Comparison of ENCODE assay signal across 8 mouse cellular contexts in the genomic region with DNA sequence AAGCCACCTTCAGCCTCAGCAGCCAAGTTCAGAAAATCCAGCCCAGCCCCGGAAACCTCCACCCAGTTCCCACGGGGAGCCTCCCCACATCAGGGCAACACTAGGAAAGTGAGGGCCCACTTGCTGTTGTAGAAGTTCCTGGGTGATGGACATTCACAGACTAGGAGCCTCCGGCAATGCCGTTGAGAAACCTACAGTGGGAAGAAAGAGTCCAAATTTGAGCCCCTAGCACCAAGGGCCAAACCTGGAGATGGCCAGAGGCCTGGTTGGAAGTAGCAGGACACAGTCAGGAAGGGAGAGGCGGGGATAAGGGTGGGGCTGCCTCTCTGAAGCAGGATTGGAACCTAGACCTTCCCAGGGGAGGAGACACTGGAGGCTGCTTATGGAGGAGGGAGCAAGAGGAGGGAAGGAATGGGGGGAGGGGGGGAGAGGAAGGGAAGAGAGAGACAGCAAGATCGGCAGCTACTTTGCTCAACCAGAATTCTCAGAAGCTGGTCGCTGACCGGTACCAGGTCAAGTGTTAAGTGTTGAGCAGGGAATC. TPM values are rescaled to one million over a fixed set of nuclear protein-coding genes. Genes with fewer than 3 reads are reported as not detected.
DNase-seq lines count a peak whose midpoint lies in the region; ATAC-seq and TF ChIP-seq lines count a peak whose summit lies in the region.

No protein-coding gene starts in this region.

- DNase-seq in brain, embryonic 14.5 days (ENCODE audit: low read depth) = peak; percentile 37
- peak; percentile 91 for DNase-seq in lung, postnatal 36 days
- no peak for DNase-seq in spleen, postnatal 14 days (ENCODE audit: low spot score in 2 of 2)
- no peak for DNase-seq in left cerebral cortex, adult 9 months (ENCODE audit: low spot score in 2 of 2)

- ATAC-seq in forebrain, embryonic 12.5 days (ENCODE audit: low FRiP score) = no peak
- no peak for ATAC-seq in forebrain, embryonic 16.5 days
- ATAC-seq in heart, embryonic 14.5 days (ENCODE audit: insufficient number of reproducible peaks, insufficient read depth, low FRiP score, low read depth) = no peak
- no peak for ATAC-seq in kidney, embryonic 16.5 days (ENCODE audit: low FRiP score, low TSS enrichment)

- peaks cover 26% of the 10 kb centered on the region for H3K4me1 ChIP-seq in forebrain, embryonic 12.5 days
- H3K4me1 ChIP-seq in forebrain, embryonic 16.5 days (replicated peaks; ENCODE audit: control insufficient read depth, insufficient read depth, low read length) = peaks cover 27% of the 10 kb centered on the region
- peaks cover 6 to 16% of the 10 kb centered on the region in 2 experiments; a peak in 3 of 4 replicates for H3K4me1 ChIP-seq in heart, embryonic 14.5 days (ENCODE audit: control insufficient read depth in 2 of 2, insufficient read depth in 2 of 2, low read length in 2 of 2)
- peaks cover 21% of the 10 kb centered on the region for H3K4me1 ChIP-seq in kidney, embryonic 16.5 days (ENCODE audit: insufficient read depth, low read length)

- H3K4me2 ChIP-seq in forebrain, embryonic 12.5 days = no peak overlapping the region
- H3K4me2 ChIP-seq in forebrain, embryonic 16.5 days (ENCODE audit: low read length) = no peak overlapping the region
- peak overlapping the region; percentile 88 for H3K4me2 ChIP-seq in heart, embryonic 14.5 days (ENCODE audit: low read length)
- peak overlapping the region; percentile 89 for H3K4me2 ChIP-seq in kidney, embryonic 16.5 days (replicated peaks; ENCODE audit: low read depth, low read length)

- H3K36me3 ChIP-seq in forebrain, embryonic 12.5 days (replicated peaks) = no peaks in the 10 kb centered on the region
- no peaks in the 10 kb centered on the region for H3K36me3 ChIP-seq in forebrain, embryonic 16.5 days (ENCODE audit: control insufficient read depth, insufficient read depth)
- H3K36me3 ChIP-seq in heart, embryonic 14.5 days (ENCODE audit: control insufficient read depth, insufficient read depth, low read length) = peaks cover 14% of the 10 kb centered on the region
- H3K36me3 ChIP-seq in kidney, embryonic 16.5 days (ENCODE audit: insufficient read depth, low read length) = no peaks in the 10 kb centered on the region

- TF ChIP-seq CTCF in brain, embryonic 14.5 days (IDR thresholded peaks at IDR 0.05; ENCODE audit: borderline replicate concordance, extremely low read depth, insufficient read depth, insufficient read length) = no peak

- no peak for TF ChIP-seq POLR2A in brain, embryonic 14.5 days (IDR thresholded peaks at IDR 0.05; ENCODE audit: borderline replicate concordance, extremely low read depth, insufficient read depth, insufficient read length, poor library complexity, severe bottlenecking)

- no peak overlapping the region for H3K27ac ChIP-seq in forebrain, embryonic 12.5 days
- no peak overlapping the region for H3K27ac ChIP-seq in forebrain, embryonic 16.5 days (ENCODE audit: low read length)
- H3K27ac ChIP-seq in heart, embryonic 14.5 days (replicated peaks in 1 of 2; ENCODE audit: control insufficient read depth in 1 of 2, insufficient read depth in 1 of 2, low read depth in 2 of 2, low read length in 2 of 2) = peak overlapping the region; percentile 46 to 100
- H3K27ac ChIP-seq in kidney, embryonic 16.5 days (ENCODE audit: low read length) = peak overlapping the region; percentile 89; the same call in 1 of the 2 replicates

- H3K4me3 ChIP-seq in forebrain, embryonic 12.5 days (replicated peaks) = no peak overlapping the region
- no peak overlapping the region for H3K4me3 ChIP-seq in forebrain, embryonic 16.5 days (replicated peaks; ENCODE audit: low read length)
- peak overlapping the region; percentile 50 to 88 for H3K4me3 ChIP-seq in heart, embryonic 14.5 days (ENCODE audit: control insufficient read depth in 1 of 2, insufficient read depth in 1 of 2, low read depth in 1 of 2, low read length in 2 of 2)
- H3K4me3 ChIP-seq in kidney, embryonic 16.5 days (ENCODE audit: low read length) = peak overlapping the region; percentile 96

- H3K27me3 ChIP-seq in forebrain, embryonic 12.5 days = peaks cover 24% of the 10 kb centered on the region
- 0 out of 2 replicates have a peak, but pooled peaks cover 6% of the 10 kb centered on the region for H3K27me3 ChIP-seq in forebrain, embryonic 16.5 days (replicated peaks; ENCODE audit: control insufficient read depth, insufficient read depth, low read length)
- H3K27me3 ChIP-seq in heart, embryonic 14.5 days (ENCODE audit: control insufficient read depth, insufficient read depth, low read length) = no peaks in the 10 kb centered on the region
- H3K27me3 ChIP-seq in kidney, embryonic 16.5 days (ENCODE audit: insufficient read depth, low read length) = no peaks in the 10 kb centered on the region

- H3K9ac ChIP-seq in forebrain, embryonic 12.5 days = 0 out of 2 replicates have a peak overlapping the region, but pooled peaks have one; percentile 7
- H3K9ac ChIP-seq in forebrain, embryonic 16.5 days (replicated peaks; ENCODE audit: low read depth, low read length) = no peak overlapping the region
- H3K9ac ChIP-seq in heart, embryonic 14.5 days (ENCODE audit: low read length) = peak overlapping the region; percentile 87
- H3K9ac ChIP-seq in kidney, embryonic 16.5 days (replicated peaks; ENCODE audit: low read length) = peak overlapping the region; percentile 18

- no peaks in the 10 kb centered on the region for H3K9me3 ChIP-seq in forebrain, embryonic 12.5 days
- H3K9me3 ChIP-seq in forebrain, embryonic 16.5 days (ENCODE audit: control insufficient read depth, low read length) = no peaks in the 10 kb centered on the region
- no peaks in the 10 kb centered on the region for H3K9me3 ChIP-seq in heart, embryonic 14.5 days (ENCODE audit: control insufficient read depth, low read length)
- no peaks in the 10 kb centered on the region for H3K9me3 ChIP-seq in kidney, embryonic 16.5 days (ENCODE audit: low read length)

- 45% methylated on average over 8 of the region's 8 CpGs for WGBS in forebrain, embryonic 12.5 days
- 47% methylated on average over 8 of the region's 8 CpGs for WGBS in forebrain, embryonic 16.5 days
- 24% methylated on average over 8 of the region's 8 CpGs for WGBS in heart, embryonic 14.5 days
- WGBS in kidney, embryonic 16.5 days = 22% methylated on average over 8 of the region's 8 CpGs

RNA-seq across cellular contexts. Expression of a gene that starts 1.3 kb away (rescaled TPM):
- polyA plus RNA-seq in forebrain, embryonic 12.5 days (2016; fragmentation: Nextera tagmentation; extraction: Ambion mirVana) = 11.4 and 13.8 TPM in 2 replicates
- 10.1 and 12.0 TPM in 2 replicates for polyA plus RNA-seq in forebrain, embryonic 16.5 days (2015; fragmentation: Nextera tagmentation; extraction: Ambion mirVana)
- polyA plus RNA-seq in brain, embryonic 14.5 days (2012; rRNA removed) = 18.2 and 20.7 TPM in 2 replicates
- polyA plus RNA-seq in heart, embryonic 14.5 days (2014; fragmentation: Nextera tagmentation; extraction: Ambion mirVana) = 98.6 and 108 TPM in 2 replicates
- 42.9 and 44.1 TPM in 2 replicates for polyA plus RNA-seq in kidney, embryonic 16.5 days (2015; fragmentation: Nextera tagmentation; extraction: Ambion mirVana)

RNA-seq across cellular contexts. Expression of a gene that starts 2.9 kb away (rescaled TPM):
- 47.4 and 52.0 TPM in 2 replicates for polyA plus RNA-seq in forebrain, embryonic 12.5 days (2016; fragmentation: Nextera tagmentation; extraction: Ambion mirVana)
- polyA plus RNA-seq in forebrain, embryonic 16.5 days (2015; fragmentation: Nextera tagmentation; extraction: Ambion mirVana) = 42.1 and 44.3 TPM in 2 replicates
- polyA plus RNA-seq in brain, embryonic 14.5 days (2012; rRNA removed) = 125 and 147 TPM in 2 replicates
- polyA plus RNA-seq in heart, embryonic 14.5 days (2014; fragmentation: Nextera tagmentation; extraction: Ambion mirVana) = 36.2 and 36.8 TPM in 2 replicates
- 30.6 and 36.4 TPM in 2 replicates for polyA plus RNA-seq in kidney, embryonic 16.5 days (2015; fragmentation: Nextera tagmentation; extraction: Ambion mirVana)

RNA-seq across cellular contexts. Expression of a gene that starts 20.6 kb away (rescaled TPM):
- 57.8 and 66.4 TPM in 2 replicates for polyA plus RNA-seq in forebrain, embryonic 12.5 days (2016; fragmentation: Nextera tagmentation; extraction: Ambion mirVana)
- polyA plus RNA-seq in forebrain, embryonic 16.5 days (2015; fragmentation: Nextera tagmentation; extraction: Ambion mirVana) = 15.3 and 16.0 TPM in 2 replicates
- polyA plus RNA-seq in brain, embryonic 14.5 days (2012; rRNA removed) = 20.5 and 33.9 TPM in 2 replicates
- 34.7 and 35.4 TPM in 2 replicates for polyA plus RNA-seq in heart, embryonic 14.5 days (2014; fragmentation: Nextera tagmentation; extraction: Ambion mirVana)
- 56.1 and 61.9 TPM in 2 replicates for polyA plus RNA-seq in kidney, embryonic 16.5 days (2015; fragmentation: Nextera tagmentation; extraction: Ambion mirVana)

RNA-seq across cellular contexts. Expression of a gene that starts 21.7 kb away (rescaled TPM):
- 72.4 and 73.0 TPM in 2 replicates for polyA plus RNA-seq in forebrain, embryonic 12.5 days (2016; fragmentation: Nextera tagmentation; extraction: Ambion mirVana)
- 56.2 and 60.6 TPM in 2 replicates for polyA plus RNA-seq in forebrain, embryonic 16.5 days (2015; fragmentation: Nextera tagmentation; extraction: Ambion mirVana)
- polyA plus RNA-seq in brain, embryonic 14.5 days (2012; rRNA removed) = 84.4 and 130 TPM in 2 replicates
- 57.6 and 60.9 TPM in 2 replicates for polyA plus RNA-seq in heart, embryonic 14.5 days (2014; fragmentation: Nextera tagmentation; extraction: Ambion mirVana)
- 109 TPM in 2 replicates for polyA plus RNA-seq in kidney, embryonic 16.5 days (2015; fragmentation: Nextera tagmentation; extraction: Ambion mirVana)

RNA-seq across cellular contexts. Expression of a gene that starts 32.7 kb away (rescaled TPM):
- polyA plus RNA-seq in forebrain, embryonic 12.5 days (2016; fragmentation: Nextera tagmentation; extraction: Ambion mirVana) = 585 and 631 TPM in 2 replicates
- 646 and 707 TPM in 2 replicates for polyA plus RNA-seq in forebrain, embryonic 16.5 days (2015; fragmentation: Nextera tagmentation; extraction: Ambion mirVana)
- 824 and 992 TPM in 2 replicates for polyA plus RNA-seq in brain, embryonic 14.5 days (2012; rRNA removed)
- polyA plus RNA-seq in heart, embryonic 14.5 days (2014; fragmentation: Nextera tagmentation; extraction: Ambion mirVana) = 134 and 145 TPM in 2 replicates
- 681 and 701 TPM in 2 replicates for polyA plus RNA-seq in kidney, embryonic 16.5 days (2015; fragmentation: Nextera tagmentation; extraction: Ambion mirVana)

Comparison
In these comparisons a context has a peak if more than half of its experiments do, and no peak if none do; other contexts are left out.
1. H3K27ac ChIP-seq: peak in heart, embryonic 14.5 days (2 of 2) and kidney, embryonic 16.5 days (single experiment); none in forebrain, embryonic 12.5 days (single experiment) and forebrain, embryonic 16.5 days (single experiment).
2. H3K4me2 ChIP-seq: peak in heart, embryonic 14.5 days (single experiment) and kidney, embryonic 16.5 days (single experiment); none in forebrain, embryonic 12.5 days (single experiment) and forebrain, embryonic 16.5 days (single experiment).
3. H3K4me3 ChIP-seq: peak in heart, embryonic 14.5 days (2 of 2) and kidney, embryonic 16.5 days (single experiment); none in forebrain, embryonic 12.5 days (single experiment) and forebrain, embryonic 16.5 days (single experiment).
4. DNase-seq: peak in brain, embryonic 14.5 days (single experiment) and lung, postnatal 36 days (single experiment); none in spleen, postnatal 14 days (0 of 2) and left cerebral cortex, adult 9 months (0 of 2).